Mouse (Mus musculus): ENCODE data around the gene Lig3. TPM values are rescaled to one million over a fixed set of nuclear protein-coding genes. Genes with fewer than 3 reads are reported as not detected.

Gene Lig3
- 32.3 TPM for polyA plus RNA-seq (2017; shearing (Covaris generic))

GRCm38 (mm10) chr11:82780983-82781903 lies at the start of gene Lig3:
Gene Lig3, plus strand, starts transcription at chr11:82781108.

GRCm38 (mm10) chr11:82763742-82764437 lies 17.0 kb upstream of the Lig3 start, which contains the start of the genes Cct6b and Zfp830:
Gene Cct6b, minus strand, starts transcription at chr11:82764321.
Gene Zfp830, plus strand, starts transcription at chr11:82764345.

Other genes starting within 250 kb of the Lig3 start
- gene Cct6b, start 16.8 kb upstream of the Lig3 start, polyA plus RNA-seq (2017; shearing (Covaris generic)), result 0.19 TPM
- 33.1 TPM for gene Zfp830, start 16.8 kb upstream of the Lig3 start, polyA plus RNA-seq (2017; shearing (Covaris generic))
- 20.4 TPM for gene Rffl, start 90.1 kb downstream of the Lig3 start, polyA plus RNA-seq (2017; shearing (Covaris generic))
- gene Rad51d, start 109.5 kb downstream of the Lig3 start, polyA plus RNA-seq (2017; shearing (Covaris generic)), result 30.1 TPM
- gene Fndc8, start 111.0 kb downstream of the Lig3 start, polyA plus RNA-seq (2017; shearing (Covaris generic)), result not detected
- gene Nle1, start 127.3 kb downstream of the Lig3 start, polyA plus RNA-seq (2017; shearing (Covaris generic)), result 44.1 TPM
- 0.05 TPM for gene Unc45b, start 129.4 kb downstream of the Lig3 start, polyA plus RNA-seq (2017; shearing (Covaris generic))
- 46.8 TPM for gene Slfn5, start 170.2 kb downstream of the Lig3 start, polyA plus RNA-seq (2017; shearing (Covaris generic))
- 14.0 TPM for gene Slfn9, start 210.7 kb downstream of the Lig3 start, polyA plus RNA-seq (2017; shearing (Covaris generic))
- gene Slfn8, start 239.7 kb downstream of the Lig3 start, polyA plus RNA-seq (2017; shearing (Covaris generic)), result 112 TPM

All from CD4-positive, CD25-positive, alpha-beta regulatory T cell (primary cell).